Mouse (Mus musculus) limb, embryonic 12.5 days (tissue): ENCODE data around the gene Nudt9. TPM values are rescaled to one million over a fixed set of nuclear protein-coding genes. Genes with fewer than 3 reads are reported as not detected.
"Not testable (repeated sequence)": the region's sequence is repeated elsewhere in the genome, so short reads cannot be mapped to it uniquely, and the experiment has no call there.

Experiments
- ATAC-seq: fragments of 200-750 bp; cut with Nextera tagmentation; 2 replicates; pipeline ENCODE4 v1.8.0; 2017; ENCODE audit warnings: low read depth, moderate TSS enrichment; ENCODE audit not compliant: insufficient number of reproducible peaks, insufficient read depth, low FRiP score, low TSS enrichment
- H3K27ac ChIP-seq: fragments of 300-500 bp; sonication (generic); 2 replicates; pipeline ENCODE4 v1.5.1; 2016; ENCODE audit warnings: mild to moderate bottlenecking, moderate library complexity
- H3K27me3 ChIP-seq: fragments of 300-500 bp; sonication (generic); 2 replicates; pipeline ENCODE4 v1.6.1; 2016; ENCODE audit warnings: mild to moderate bottlenecking, moderate library complexity
- H3K36me3 ChIP-seq: fragments of 300-500 bp; sonication (generic); 2 replicates; pipeline ENCODE4 v1.6.1; 2016; ENCODE audit warnings: mild to moderate bottlenecking, moderate library complexity
- H3K4me1 ChIP-seq: fragments of 300-500 bp; sonication (generic); replicated peaks from 2 replicates; pipeline ENCODE4 v1.6.1; 2016
- H3K4me2 ChIP-seq: fragments of 300-500 bp; sonication (generic); 2 replicates; pipeline ENCODE4 v1.6.1; 2016; ENCODE audit warnings: mild to moderate bottlenecking, moderate library complexity
- H3K4me3 ChIP-seq: fragments of 300-500 bp; sonication (generic); replicated peaks from 2 replicates; pipeline ENCODE4 v1.5.1; 2016; ENCODE audit warnings: mild to moderate bottlenecking
- H3K9ac ChIP-seq: fragments of 300-500 bp; sonication (generic); replicated peaks from 2 replicates; pipeline ENCODE4 v1.6.1; 2016; ENCODE audit warnings: mild to moderate bottlenecking, moderate library complexity
- H3K9me3 ChIP-seq: fragments of 300-500 bp; sonication (generic); 2 replicates; pipeline ENCODE4 v1.6.1; 2016; ENCODE audit warnings: mild to moderate bottlenecking, moderate library complexity
- WGBS: fragments of 180-500 bp; shearing (Covaris S2); methylation state at CpG from one replicate; pipeline ENCODE4 v1.1.7; 2016; 5-methylcytosine and 5-hydroxymethylcytosine counted together
- polyA plus RNA-seq: library from polyadenylated mRNA; unstranded; fragments of >200 nt; fragmentation: Nextera tagmentation; extraction: Ambion mirVana; gene quantifications from 2 replicates; pipeline ENCODE4 v1.2.1, GENCODE M21; 2016

Nudt9 gene
- polyA plus RNA-seq, 1 experiment from 2014 or later = 66.1 TPM

- Histone ChIP-seq H3K4me2 (no peak overlapping the region), H3K9me3 (no peaks in the 10 kb centered on the region), H3K4me1 (no peaks in the 10 kb centered on the region), H3K36me3 (peaks cover 9% of the 10 kb centered on the region; the same call in 1 of the 2 replicates), H3K27ac (no peak overlapping the region), H3K4me3 (no peak overlapping the region), H3K9ac (no peak overlapping the region), H3K27me3 (no peaks in the 10 kb centered on the region)
- no peak for ATAC-seq
These were observed 34.7 kb upstream of the Nudt9 start for GRCm38 (mm10) chr5:104011419-104011818.

- Histone ChIP-seq H3K4me3 (peak within 1 kb of the TSS; percentile 49), H3K9me3 (no peaks in the 10 kb centered on the region), H3K4me2 (peak within 1 kb of the TSS; percentile 72), H3K36me3 (peaks cover 8% of the 10 kb centered on the region), H3K27ac (peak within 1 kb of the TSS; percentile 77), H3K27me3 (peaks cover 7% of the 10 kb centered on the region; the same call in 1 of the 2 replicates), H3K4me1 (peaks cover 26% of the 10 kb centered on the region), H3K9ac (peak within 1 kb of the TSS; percentile 55)
- peak; percentile 84 for ATAC-seq
- WGBS = under 1% methylated on average over 31 of the region's 31 CpGs
These were observed 24.3 kb upstream of the Nudt9 start, which contains the start of gene Hsd17b11 for GRCm38 (mm10) chr5:104021597-104022378. Gene Hsd17b11 (minus strand): TSS chr5:104021919.

- WGBS = 31% methylated on average over 5 of the region's 5 CpGs
- peaks cover 3% of the 10 kb centered on the region for H3K36me3 ChIP-seq
- peaks cover 26% of the 10 kb centered on the region for H3K4me1 ChIP-seq
- H3K4me3 ChIP-seq = peak overlapping the region; percentile 49
- no peak overlapping the region; the same call in 1 of the 2 replicates for H3K9ac ChIP-seq
- no peak for ATAC-seq
- H3K27ac ChIP-seq = no peak overlapping the region
- peaks cover 7% of the 10 kb centered on the region; the same call in 1 of the 2 replicates for H3K27me3 ChIP-seq
- H3K4me2 ChIP-seq = peak overlapping the region; percentile 72
- no peaks in the 10 kb centered on the region for H3K9me3 ChIP-seq
These were observed 23.5 kb upstream of the Nudt9 start for GRCm38 (mm10) chr5:104022558-104022957.

- Histone ChIP-seq H3K27me3 (peaks cover 7% of the 10 kb centered on the region; the same call in 1 of the 2 replicates), H3K27ac (no peak overlapping the region), H3K4me3 (no peak overlapping the region), H3K4me1 (peaks cover 26% of the 10 kb centered on the region), H3K4me2 (no peak overlapping the region), H3K9me3 (no peaks in the 10 kb centered on the region), H3K36me3 (no peaks in the 10 kb centered on the region), H3K9ac (no peak overlapping the region)
- ATAC-seq = no peak
- 86% methylated on average over 8 of the region's 8 CpGs for WGBS
These were observed 22.7 kb upstream of the Nudt9 start for GRCm38 (mm10) chr5:104023289-104024020.

GRCm38 (mm10) chr5:104024193-104024592, 21.9 kb upstream of the Nudt9 start:
- WGBS = 76% methylated on average over 5 of the region's 5 CpGs
- not testable (repeated sequence) for H3K9ac ChIP-seq, H3K4me2 ChIP-seq, H3K36me3 ChIP-seq, H3K9me3 ChIP-seq, H3K4me3 ChIP-seq, H3K27ac ChIP-seq, ATAC-seq, H3K27me3 ChIP-seq
- H3K4me1 ChIP-seq = peaks cover 26% of the 10 kb centered on the region

GRCm38 (mm10) chr5:104024762-104025161, 21.3 kb upstream of the Nudt9 start:
- Histone ChIP-seq H3K27me3 (peaks cover 7% of the 10 kb centered on the region; the same call in 1 of the 2 replicates), H3K4me2 (no peak overlapping the region), H3K9me3 (no peaks in the 10 kb centered on the region), H3K9ac (no peak overlapping the region), H3K36me3 (no peaks in the 10 kb centered on the region), H3K4me3 (no peak overlapping the region), H3K27ac (no peak overlapping the region), H3K4me1 (peaks cover 21% of the 10 kb centered on the region)
- 64% methylated on average over 11 of the region's 11 CpGs for WGBS
- ATAC-seq = no peak

- WGBS = 44% methylated on average over 17 of the region's 17 CpGs
- peaks cover 16% of the 10 kb centered on the region for H3K4me1 ChIP-seq
These were observed 20.8 kb upstream of the Nudt9 start for GRCm38 (mm10) chr5:104025245-104025854.

GRCm38 (mm10) chr5:104032434-104033097, 13.5 kb upstream of the Nudt9 start:
- Histone ChIP-seq H3K9me3 (no peaks in the 10 kb centered on the region), H3K4me2 (no peak overlapping the region), H3K27ac (no peak overlapping the region), H3K27me3 (no peaks in the 10 kb centered on the region), H3K4me1 (no peaks in the 10 kb centered on the region), H3K36me3 (no peaks in the 10 kb centered on the region), H3K4me3 (no peak overlapping the region), H3K9ac (no peak overlapping the region)
- whole genome bisulfite sequencing = 92% methylated on average over 2 of the region's 2 CpGs
- no peak for ATAC-seq

More at GRCm38 (mm10) chr5:104025245-104025854, 20.8 kb upstream of the Nudt9 start:
- no peak overlapping the region for H3K4me2 ChIP-seq
- no peaks in the 10 kb centered on the region for H3K9me3 ChIP-seq
- H3K27ac ChIP-seq = no peak overlapping the region
- H3K36me3 ChIP-seq = no peaks in the 10 kb centered on the region
- H3K9ac ChIP-seq = no peak overlapping the region
- H3K27me3 ChIP-seq = peaks cover 7% of the 10 kb centered on the region; the same call in 1 of the 2 replicates
- H3K4me3 ChIP-seq = no peak overlapping the region
- no peak for ATAC-seq

GRCm38 (mm10) chr5:104035066-104035465, 11.0 kb upstream of the Nudt9 start:
- H3K9ac ChIP-seq = no peak overlapping the region
- no peaks in the 10 kb centered on the region for H3K4me1 ChIP-seq
- ATAC-seq = no peak
- no peaks in the 10 kb centered on the region for H3K27me3 ChIP-seq
- no peak overlapping the region for H3K4me2 ChIP-seq
- H3K9me3 ChIP-seq = no peaks in the 10 kb centered on the region
- no peak overlapping the region for H3K27ac ChIP-seq
- no peaks in the 10 kb centered on the region for H3K36me3 ChIP-seq
- H3K4me3 ChIP-seq = no peak overlapping the region

GRCm38 (mm10) chr5:104035824-104036223, 10.3 kb upstream of the Nudt9 start:
- Histone ChIP-seq H3K9me3 (no peaks in the 10 kb centered on the region), H3K4me2 (no peak overlapping the region), H3K9ac (no peak overlapping the region), H3K4me3 (no peak overlapping the region), H3K4me1 (no peaks in the 10 kb centered on the region), H3K27me3 (no peaks in the 10 kb centered on the region), H3K27ac (no peak overlapping the region), H3K36me3 (no peaks in the 10 kb centered on the region)
- no peak for ATAC-seq
- 65% methylated on average over 1 of the region's 1 CpGs for WGBS

GRCm38 (mm10) chr5:104036686-104037085, 9.4 kb upstream of the Nudt9 start:
- H3K27me3 ChIP-seq = no peaks in the 10 kb centered on the region
- no peaks in the 10 kb centered on the region for H3K36me3 ChIP-seq
- 84% methylated on average over 1 of the region's 1 CpGs for WGBS
- H3K4me3 ChIP-seq = no peak overlapping the region
- no peak for ATAC-seq
- no peaks in the 10 kb centered on the region for H3K9me3 ChIP-seq
- H3K4me2 ChIP-seq = no peak overlapping the region
- no peak overlapping the region for H3K27ac ChIP-seq
- no peaks in the 10 kb centered on the region for H3K4me1 ChIP-seq
- H3K9ac ChIP-seq = no peak overlapping the region
